Mouse (Mus musculus) sigmoid colon, adult 10 weeks (tissue): Measurements from ENCODE around the gene Procr. TPM values are rescaled to one million over a fixed set of nuclear protein-coding genes. Genes with fewer than 3 reads are reported as not detected.

Experiments used
- polyA plus RNA-seq: library from polyadenylated mRNA; stranded (reverse); fragments of 350-450 nt; fragmentation: Illumina TruSeq; extraction: RNeasy Lipid Tissue Mini Kit (QIAGEN cat#74804); gene quantifications from one replicate; pipeline ENCODE4 v1.2.3, GENCODE M21; 2014; ENCODE audit warnings: low read depth, low replicate concordance

Procr gene
- polyA plus RNA-seq: 8.5 TPM

DNA sequence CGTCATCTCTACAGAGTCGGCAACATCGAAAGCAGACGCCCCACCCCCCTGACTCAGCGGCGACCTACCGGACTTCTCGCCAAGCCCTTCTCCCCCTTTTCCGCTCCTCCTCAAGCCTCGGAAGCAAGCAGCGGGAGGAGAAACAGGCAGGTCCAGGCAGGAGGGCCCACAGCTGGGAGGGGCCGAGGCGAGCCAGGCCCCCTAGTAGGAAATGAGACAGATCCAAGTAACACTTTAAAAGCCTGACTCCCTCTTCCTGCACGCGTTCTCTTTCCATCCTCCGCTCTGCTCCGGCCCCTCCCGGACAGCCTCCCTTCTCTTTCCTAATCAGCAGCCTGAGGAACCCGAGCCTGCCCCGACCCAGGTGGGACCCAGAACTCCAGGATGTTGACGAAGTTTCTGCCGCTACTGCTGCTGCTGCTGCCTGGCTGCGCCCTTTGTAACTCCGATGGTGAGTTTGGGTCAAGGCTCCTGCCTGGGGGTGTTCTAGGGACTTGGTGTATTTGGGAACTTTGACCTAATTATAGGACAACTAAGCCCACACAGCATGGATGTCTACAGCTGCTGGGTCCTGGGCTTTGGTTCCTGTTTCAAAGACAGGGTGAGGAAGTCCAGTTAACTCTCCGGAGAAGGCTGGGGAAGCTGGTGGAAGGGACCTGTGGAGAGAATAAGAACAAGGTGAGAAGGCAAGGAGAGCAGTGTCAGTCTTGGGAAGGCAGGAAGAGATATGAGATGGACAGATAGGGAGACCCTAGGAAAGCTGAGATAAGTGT is at the start of gene Procr:
TSS of gene Procr (plus strand) at position 104 of the 773 bp plus-strand sequence.

DNA sequence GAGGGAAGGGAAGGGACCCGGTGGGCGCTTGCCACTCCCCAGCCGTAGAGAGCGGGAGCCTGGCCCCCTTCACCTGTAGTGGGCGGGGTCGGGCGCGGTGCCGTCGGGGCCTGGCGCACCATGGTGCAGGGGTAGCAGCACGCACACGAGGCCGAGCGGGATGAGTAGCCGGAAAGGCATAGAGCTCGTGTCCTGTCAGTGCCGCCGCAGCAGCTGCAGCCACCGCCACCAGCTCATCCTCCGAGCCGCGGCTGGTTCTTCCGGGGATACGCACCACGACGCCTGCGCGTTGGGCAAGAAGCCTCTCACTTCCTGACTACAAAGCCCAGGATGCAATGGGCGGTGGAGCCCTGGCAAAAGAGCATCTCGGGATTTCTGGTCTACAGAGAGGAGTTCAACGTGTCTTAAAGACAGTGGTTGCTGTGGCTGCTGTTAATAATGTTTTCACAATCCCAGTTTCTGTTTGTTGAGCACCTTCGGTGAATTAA is 21.7 kb upstream of the Procr start, which contains the start of gene Edem2:
TSS of gene Edem2 (minus strand) at position 318 of the 488 bp plus-strand sequence.

DNA sequence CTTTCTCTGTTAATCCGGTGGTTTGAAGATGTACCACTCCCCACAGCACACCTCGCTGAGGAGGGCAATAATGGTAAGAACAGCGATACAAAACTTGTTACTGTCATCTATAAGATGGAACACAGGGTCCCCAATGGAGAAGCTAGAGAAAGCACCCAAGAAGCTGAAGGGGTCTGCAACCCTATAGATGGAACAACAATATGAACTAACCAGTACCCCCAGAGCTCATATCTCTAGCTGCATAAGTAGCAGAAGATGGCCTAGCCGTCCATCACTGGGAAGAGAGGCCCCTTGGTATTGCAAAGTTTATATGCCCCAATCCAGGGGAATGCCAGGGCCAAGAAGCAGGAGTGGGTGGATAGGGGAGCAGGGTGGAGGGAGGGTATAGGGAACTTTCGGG is 15.2 kb upstream of the Procr start, which contains the start of gene Gm17581:
TSS of gene Gm17581 (minus strand) at position 101 of the 400 bp plus-strand sequence.

DNA sequence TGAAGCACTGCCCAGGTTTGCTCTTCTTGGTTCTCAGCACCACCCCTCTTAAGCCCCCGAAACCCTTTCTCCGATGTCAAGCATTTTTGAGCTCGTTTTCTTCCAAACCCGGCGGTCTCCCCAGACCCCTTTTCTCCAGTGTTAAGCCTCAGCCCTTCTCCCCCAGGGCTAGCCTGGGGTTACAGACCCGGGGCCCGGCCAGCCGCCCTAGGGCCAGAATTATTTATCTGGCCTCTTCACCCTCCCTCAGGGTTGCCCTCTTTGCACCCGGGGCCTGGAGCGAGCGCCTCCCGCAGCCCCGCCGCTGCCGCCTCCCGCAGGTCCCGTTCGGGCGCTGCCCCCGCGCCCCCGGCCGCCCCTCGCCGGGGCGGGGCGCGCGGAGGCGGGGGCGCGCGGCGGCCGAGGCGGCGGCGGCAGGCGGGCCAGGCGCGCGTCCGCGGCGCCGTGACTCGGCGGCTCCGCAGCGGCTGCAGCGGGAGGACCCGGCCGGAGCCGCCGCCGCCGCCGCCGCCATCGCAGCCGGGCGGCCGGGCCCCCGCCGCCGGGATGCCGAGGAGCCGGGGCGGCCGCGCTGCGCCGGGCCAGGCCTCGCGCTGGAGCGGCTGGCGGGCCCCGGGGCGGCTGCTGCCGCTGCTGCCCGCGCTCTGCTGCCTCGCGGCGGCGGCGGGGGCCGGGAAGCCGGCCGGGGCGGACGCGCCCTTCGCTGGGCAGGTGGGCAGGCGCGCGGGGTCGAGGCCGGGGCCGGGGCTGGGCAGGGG is 24.2 kb downstream of the Procr start, which contains the start of gene Mmp24:
TSS of gene Mmp24 (plus strand) at position 416 of the 758 bp plus-strand sequence.

Other genes starting within 250 kb of the Procr start
- gene Acss2, start 233.2 kb upstream of the Procr start, polyA plus RNA-seq: 77.9 TPM
- gene Ggt7, start 232.9 kb upstream of the Procr start, polyA plus RNA-seq: 0.16 TPM
- 13.5 TPM for gene Gss, start 158.3 kb upstream of the Procr start, polyA plus RNA-seq
- not detected for gene Myh7b, start 139.9 kb upstream of the Procr start, polyA plus RNA-seq
- gene Trpc4ap, start 58.7 kb upstream of the Procr start, polyA plus RNA-seq: 97.7 TPM
- 18.2 TPM for gene Edem2, start 21.6 kb upstream of the Procr start, polyA plus RNA-seq
- not detected for gene Gm17581, start 15.3 kb upstream of the Procr start, polyA plus RNA-seq
- gene Mmp24, start 24.2 kb downstream of the Procr start, polyA plus RNA-seq: not detected
- gene BC029722, start 68.3 kb downstream of the Procr start, polyA plus RNA-seq: 9.9 TPM
- gene Eif6, start 75.8 kb downstream of the Procr start, polyA plus RNA-seq: 19.9 TPM
- gene Fam83c, start 83.7 kb downstream of the Procr start, polyA plus RNA-seq: 5.2 TPM
- 40.9 TPM for gene Uqcc1, start 179.2 kb downstream of the Procr start, polyA plus RNA-seq
- not detected for gene Gm15557, start 189.6 kb downstream of the Procr start, polyA plus RNA-seq
- not detected for gene Gdf5, start 194.2 kb downstream of the Procr start, polyA plus RNA-seq
- gene Cep250, start 205.3 kb downstream of the Procr start, polyA plus RNA-seq: 1.5 TPM